Mouse (Mus musculus): ENCODE results near the gene Adamts12.

Adamts12 gene

GRCm38 (mm10) chr15:11160759-11161158 is 96.2 kb downstream of the Adamts12 start:
- DNase-seq (ENCODE audit: low read depth, low spot score), result no peak

GRCm38 (mm10) chr15:11165883-11166282 is 101.3 kb downstream of the Adamts12 start:
- DNase-seq (ENCODE audit: low read depth, low spot score), result no peak

GRCm38 (mm10) chr15:11173884-11174470 is 109.4 kb downstream of the Adamts12 start:
- DNase-seq (ENCODE audit: low read depth, low spot score), result no peak

- peak; percentile 22 for DNase-seq (ENCODE audit: low read depth, low spot score)
Measured at GRCm38 (mm10) chr15:11174842-11175241, 110.3 kb downstream of the Adamts12 start.

GRCm38 (mm10) chr15:11177448-11177847 is 112.9 kb downstream of the Adamts12 start:
- DNase-seq (ENCODE audit: low read depth, low spot score), result no peak

GRCm38 (mm10) chr15:11179751-11180169 is 115.2 kb downstream of the Adamts12 start:
- peak; percentile 54 for DNase-seq (ENCODE audit: low read depth, low spot score)

GRCm38 (mm10) chr15:11186711-11187110 is 122.1 kb downstream of the Adamts12 start:
- no peak for DNase-seq (ENCODE audit: low read depth, low spot score)

GRCm38 (mm10) chr15:11190447-11190846 is 125.9 kb downstream of the Adamts12 start:
- DNase-seq (ENCODE audit: low read depth, low spot score), result no peak

GRCm38 (mm10) chr15:11192762-11193161 is 128.2 kb downstream of the Adamts12 start:
- no peak for DNase-seq (ENCODE audit: low read depth, low spot score)

GRCm38 (mm10) chr15:11197051-11197450 is 132.5 kb downstream of the Adamts12 start:
- peak; percentile 58 for DNase-seq (ENCODE audit: low read depth, low spot score)

- no peak for DNase-seq (ENCODE audit: low read depth, low spot score)
Measured at GRCm38 (mm10) chr15:11198246-11198795, 133.7 kb downstream of the Adamts12 start.

GRCm38 (mm10) chr15:11203084-11203483 is 138.5 kb downstream of the Adamts12 start:
- no peak for DNase-seq (ENCODE audit: low read depth, low spot score)

- peak; percentile 53 for DNase-seq (ENCODE audit: low read depth, low spot score)
Measured at GRCm38 (mm10) chr15:11204934-11205333, 140.3 kb downstream of the Adamts12 start.

GRCm38 (mm10) chr15:11210976-11211375 is 146.4 kb downstream of the Adamts12 start:
- peak; percentile 64 for DNase-seq (ENCODE audit: low read depth, low spot score)

- DNase-seq (ENCODE audit: low read depth, low spot score), result no peak
Measured at GRCm38 (mm10) chr15:11233906-11234632, 169.5 kb downstream of the Adamts12 start.

- no peak for DNase-seq (ENCODE audit: low read depth, low spot score)
Measured at GRCm38 (mm10) chr15:11240406-11240805, 175.8 kb downstream of the Adamts12 start.

- DNase-seq (ENCODE audit: low read depth, low spot score), result no peak
Measured at GRCm38 (mm10) chr15:11241288-11241687, 176.7 kb downstream of the Adamts12 start.

- DNase-seq (ENCODE audit: low read depth, low spot score), result no peak
Measured at GRCm38 (mm10) chr15:11246402-11246801, 181.8 kb downstream of the Adamts12 start.

- DNase-seq (ENCODE audit: low read depth, low spot score), result no peak
Measured at GRCm38 (mm10) chr15:11279273-11280080, 214.9 kb downstream of the Adamts12 start.

GRCm38 (mm10) chr15:11280689-11281264 is 216.2 kb downstream of the Adamts12 start:
- DNase-seq (ENCODE audit: low read depth, low spot score), result no peak

GRCm38 (mm10) chr15:11283171-11283570 is 218.6 kb downstream of the Adamts12 start:
- no peak for DNase-seq (ENCODE audit: low read depth, low spot score)

GRCm38 (mm10) chr15:11287780-11288179 is 223.2 kb downstream of the Adamts12 start:
- DNase-seq (ENCODE audit: low read depth, low spot score), result no peak
